Mouse (Mus musculus) brain, embryonic 14.5 days (tissue): ENCODE measurements around the gene Gli1.

Source experiments
- CTCF ChIP-seq: fragments of 200-500 bp; IDR thresholded peaks from 2 replicates; pipeline ENCODE4 v1.5.1; 2012; ENCODE audit warnings: inconsistent platforms, mild to moderate bottlenecking, moderate library complexity, borderline replicate concordance; ENCODE audit not compliant: insufficient read depth, insufficient read length; ENCODE audit errors: extremely low read depth
- POLR2A ChIP-seq: fragments of 200-500 bp; IDR thresholded peaks from 2 replicates; pipeline ENCODE4 v1.6.1; 2012; ENCODE audit warnings: mild to moderate bottlenecking, inconsistent platforms, borderline replicate concordance; ENCODE audit not compliant: poor library complexity, insufficient read depth, insufficient read length, severe bottlenecking; ENCODE audit errors: extremely low read depth

GRCm38 (mm10) chr10:127353909-127354895, 12.4 kb upstream of the Gli1 start, which contains the start of gene Inhbe:
- TF ChIP-seq CTCF (peak; percentile 35; the same call in 1 of the 2 replicates), POLR2A (no peak)
